Mouse (Mus musculus): Measurements from ENCODE around the gene Slc35e3. TPM values are rescaled to one million over a fixed set of nuclear protein-coding genes. Genes with fewer than 3 reads are reported as not detected.

Gene Slc35e3
- polyA plus RNA-seq, 2 experiments = 1.3 to 1.7 TPM

DNA sequence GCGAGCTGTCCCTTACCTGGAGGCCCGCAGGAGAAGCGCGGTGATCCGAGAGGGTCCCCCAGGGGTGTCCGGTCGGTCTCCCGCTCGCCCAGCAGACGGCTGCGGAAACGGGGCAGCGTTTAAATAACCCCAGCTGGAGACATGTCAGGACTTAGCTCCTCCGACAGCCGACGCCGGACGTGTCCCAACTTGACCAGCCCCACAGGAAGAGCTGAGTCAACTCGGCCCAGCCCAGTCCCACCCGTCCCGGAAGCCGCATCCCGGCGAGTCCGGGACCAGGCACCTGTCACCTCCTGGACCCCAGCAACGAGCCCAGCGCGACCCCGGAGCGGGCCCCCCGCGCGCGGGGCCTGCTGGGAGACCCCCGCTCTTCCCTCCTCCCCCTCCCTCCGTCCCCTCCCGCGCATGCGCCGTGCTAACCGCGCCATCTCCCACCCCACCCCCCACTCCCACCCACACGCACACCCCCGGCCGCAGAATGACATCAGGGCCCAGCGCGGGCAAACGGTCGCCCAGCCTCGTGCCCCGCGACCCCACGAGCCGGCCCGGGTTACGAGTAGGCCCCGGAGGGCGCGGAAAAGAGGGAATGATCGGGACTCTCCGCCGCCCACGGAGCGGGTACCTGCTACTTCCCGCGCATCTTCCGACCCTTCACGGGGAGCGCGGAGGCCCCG is 36.1 kb downstream of the Slc35e3 start:
- Histone ChIP-seq H3K4me3 (ENCODE audit: insufficient read depth in 1 of 2, low read depth in 2 of 2, low read length in 2 of 2) (peak overlapping the region; percentile 76 to 94), H3K27me3 (ENCODE audit: control insufficient read depth, insufficient read depth, low read length) (no peaks in the 10 kb centered on the region), H3K36me3 (replicated peaks; ENCODE audit: control insufficient read depth, insufficient read depth, low read depth) (peaks cover 18% of the 10 kb centered on the region), H3K9ac (replicated peaks) (peak overlapping the region; percentile 97), H3K9me3 (ENCODE audit: control insufficient read depth, low read length) (no peaks in the 10 kb centered on the region), H3K4me1 (replicated peaks; ENCODE audit: control insufficient read depth in 2 of 2, insufficient read depth in 2 of 2, low read length in 1 of 2) (peaks cover 0 to 9% of the 10 kb centered on the region in 2 experiments; a peak in 3 of 4 replicates), H3K27ac (peak overlapping the region; percentile 79), H3K4me2 (ENCODE audit: low read depth) (peak overlapping the region; percentile 77)
- peak; percentile 57 to 62 (median 59) for DNase-seq (ENCODE audit: low read depth in 3 of 3, low spot score in 3 of 3)
- TF ChIP-seq EP300 (IDR thresholded peaks at IDR 0.05; ENCODE audit: low read depth) (no peak), CTCF (IDR thresholded peaks at IDR 0.05; ENCODE audit: low read depth) (no peak)
- under 1% methylated on average over 60 of the region's 71 CpGs for WGBS (ENCODE audit: insufficient replicate concordance)
- peak; percentile 72 for ATAC-seq (ENCODE audit: insufficient read depth)

- 20% methylated on average over 12 of the region's 12 CpGs for WGBS (ENCODE audit: insufficient replicate concordance)
- Histone ChIP-seq H3K4me2 (ENCODE audit: low read depth) (peak overlapping the region; percentile 77), H3K27me3 (ENCODE audit: control insufficient read depth, insufficient read depth, low read length) (no peaks in the 10 kb centered on the region), H3K9ac (replicated peaks) (peak overlapping the region; percentile 97), H3K4me3 (ENCODE audit: insufficient read depth in 1 of 2, low read depth in 2 of 2, low read length in 2 of 2) (peak overlapping the region; percentile 76 to 94), H3K4me1 (replicated peaks; ENCODE audit: control insufficient read depth in 2 of 2, insufficient read depth in 2 of 2, low read length in 1 of 2) (peaks cover 0 to 9% of the 10 kb centered on the region in 2 experiments; a peak in 3 of 4 replicates), H3K27ac (peak overlapping the region; percentile 79; the same call in 1 of the 2 replicates), H3K9me3 (ENCODE audit: control insufficient read depth, low read length) (no peaks in the 10 kb centered on the region), H3K36me3 (replicated peaks; ENCODE audit: control insufficient read depth, insufficient read depth, low read depth) (peaks cover 25% of the 10 kb centered on the region)
- no peak for TF ChIP-seq EP300 (IDR thresholded peaks at IDR 0.05; ENCODE audit: low read depth)
- no peak for TF ChIP-seq CTCF (IDR thresholded peaks at IDR 0.05; ENCODE audit: low read depth)
- DNase-seq (ENCODE audit: low read depth in 3 of 3, low spot score in 3 of 3) (no peak), ATAC-seq (ENCODE audit: insufficient read depth) (no peak)
Observed at GRCm38 (mm10) chr10:117709326-117709830, 36.8 kb downstream of the Slc35e3 start.

DNA sequence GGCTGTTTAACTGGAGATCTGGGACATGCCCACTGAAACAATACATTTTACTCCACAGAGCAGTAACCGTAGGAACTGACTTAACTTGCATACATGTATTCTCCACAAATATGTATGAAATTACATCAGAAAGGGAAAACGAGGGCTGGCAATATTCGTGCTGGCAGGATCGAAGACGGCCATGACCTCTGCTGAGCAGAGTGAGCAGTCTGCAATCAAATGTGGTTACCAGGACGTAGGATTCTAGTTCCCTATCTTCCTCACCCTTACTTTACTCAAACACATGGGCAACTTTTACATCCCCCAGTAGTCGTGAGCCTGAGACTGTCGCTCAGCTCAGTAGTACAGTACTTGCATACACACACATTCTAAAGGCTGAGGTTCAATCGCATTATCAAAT is 37.3 kb downstream of the Slc35e3 start:
- 38% methylated on average over 9 of the region's 9 CpGs for WGBS (ENCODE audit: insufficient replicate concordance)
- no peak for ATAC-seq (ENCODE audit: insufficient read depth)
- H3K9ac ChIP-seq (replicated peaks) = peak overlapping the region; percentile 29; the same call in 1 of the 2 replicates
- peak overlapping the region; percentile 77 for H3K4me2 ChIP-seq (ENCODE audit: low read depth)
- no peaks in the 10 kb centered on the region for H3K27me3 ChIP-seq (ENCODE audit: control insufficient read depth, insufficient read depth, low read length)
- DNase-seq (ENCODE audit: low read depth in 3 of 3, low spot score in 3 of 3) = no peak
- H3K4me1 ChIP-seq (replicated peaks; ENCODE audit: control insufficient read depth in 2 of 2, insufficient read depth in 2 of 2, low read length in 1 of 2) = peaks cover 0 to 6% of the 10 kb centered on the region in 2 experiments; a peak in 3 of 4 replicates
- TF ChIP-seq EP300 (IDR thresholded peaks at IDR 0.05; ENCODE audit: low read depth) (no peak), CTCF (IDR thresholded peaks at IDR 0.05; ENCODE audit: low read depth) (no peak)
- no peak overlapping the region for H3K27ac ChIP-seq
- H3K9me3 ChIP-seq (ENCODE audit: control insufficient read depth, low read length) = no peaks in the 10 kb centered on the region
- H3K36me3 ChIP-seq (replicated peaks; ENCODE audit: control insufficient read depth, insufficient read depth, low read depth) = peaks cover 28% of the 10 kb centered on the region
- peak overlapping the region; percentile 54 to 94 for H3K4me3 ChIP-seq (ENCODE audit: insufficient read depth in 1 of 2, low read depth in 2 of 2, low read length in 2 of 2)

- DNase-seq (ENCODE audit: low read depth in 3 of 3, low spot score in 3 of 3) (no peak), ATAC-seq (ENCODE audit: insufficient read depth) (no peak)
- H3K9ac ChIP-seq (replicated peaks) = no peak overlapping the region
- H3K4me1 ChIP-seq (replicated peaks; ENCODE audit: control insufficient read depth in 2 of 2, insufficient read depth in 2 of 2, low read length in 1 of 2) = peaks cover 0 to 6% of the 10 kb centered on the region in 2 experiments; a peak in 3 of 4 replicates
- no peak overlapping the region for H3K27ac ChIP-seq
- H3K4me2 ChIP-seq (ENCODE audit: low read depth) = peak overlapping the region; percentile 77
- H3K9me3 ChIP-seq (ENCODE audit: control insufficient read depth, low read length) = no peaks in the 10 kb centered on the region
- TF ChIP-seq EP300 (IDR thresholded peaks at IDR 0.05; ENCODE audit: low read depth) = no peak
- TF ChIP-seq CTCF (IDR thresholded peaks at IDR 0.05; ENCODE audit: low read depth) = no peak
- H3K36me3 ChIP-seq (replicated peaks; ENCODE audit: control insufficient read depth, insufficient read depth, low read depth) = peaks cover 33% of the 10 kb centered on the region
- 88% methylated on average over 2 of the region's 2 CpGs for WGBS (ENCODE audit: insufficient replicate concordance)
- no peak overlapping the region for H3K4me3 ChIP-seq (ENCODE audit: insufficient read depth in 1 of 2, low read depth in 2 of 2, low read length in 2 of 2)
- no peaks in the 10 kb centered on the region for H3K27me3 ChIP-seq (ENCODE audit: control insufficient read depth, insufficient read depth, low read length)
Observed at GRCm38 (mm10) chr10:117708376-117708775, 37.8 kb downstream of the Slc35e3 start.

- Histone ChIP-seq H3K4me1 (replicated peaks; ENCODE audit: control insufficient read depth in 2 of 2, insufficient read depth in 2 of 2, low read length in 1 of 2) (peaks cover 0 to 4% of the 10 kb centered on the region in 2 experiments; a peak in 3 of 4 replicates), H3K36me3 (replicated peaks; ENCODE audit: control insufficient read depth, insufficient read depth, low read depth) (peaks cover 41% of the 10 kb centered on the region), H3K9ac (replicated peaks) (no peak overlapping the region), H3K9me3 (ENCODE audit: control insufficient read depth, low read length) (no peaks in the 10 kb centered on the region), H3K4me2 (ENCODE audit: low read depth) (no peak overlapping the region), H3K4me3 (ENCODE audit: insufficient read depth in 1 of 2, low read depth in 2 of 2, low read length in 2 of 2) (no peak overlapping the region), H3K27me3 (ENCODE audit: control insufficient read depth, insufficient read depth, low read length) (no peaks in the 10 kb centered on the region), H3K27ac (no peak overlapping the region)
- WGBS (ENCODE audit: insufficient replicate concordance) = 72% methylated on average over 2 of the region's 2 CpGs
- TF ChIP-seq EP300 (IDR thresholded peaks at IDR 0.05; ENCODE audit: low read depth) = no peak
- TF ChIP-seq CTCF (IDR thresholded peaks at IDR 0.05; ENCODE audit: low read depth) = no peak
- ATAC-seq (ENCODE audit: insufficient read depth) (no peak), DNase-seq (ENCODE audit: low read depth in 3 of 3, low spot score in 3 of 3) (no peak)
Observed at GRCm38 (mm10) chr10:117707114-117707838, 38.9 kb downstream of the Slc35e3 start.
